8 mouse cellular contexts compared by ENCODE assay signal in genomic region chr17:35295796-35296195, GRCm38 (mm10). TPM values are rescaled to one million over a fixed set of nuclear protein-coding genes. Genes with fewer than 3 reads are reported as not detected.
A peak's percentile ranks its signal among the peaks of the same experiment; 100 is the strongest.
DNase-seq lines count a peak whose midpoint lies in the region; ATAC-seq lines count a peak whose summit lies in the region.
"Not testable (repeated sequence)": the region's sequence is repeated elsewhere in the genome, so short reads cannot be mapped to it uniquely, and the experiment has no call there.
"Had no signal": no experiment of that assay in that cellular context is flagged by ENCODE, and none has a peak within 500 bp of the region (broad histone marks: within the 10 kb centered on the region; RNA-seq: fewer than 3 reads in every experiment).

No protein-coding gene starts in this region.

- peak; percentile 76 for DNase-seq in NIH3T3 (ENCODE audit: low read depth)
- DNase-seq in cerebellum, adult 8-10 months = peak; percentile 23
- peak; percentile 34 to 41 for DNase-seq in frontal cortex, postnatal 25 days (ENCODE audit: low spot score in 2 of 2)
- DNase-seq in intestine, embryonic 14.5 days (ENCODE audit: low spot score) = peak; percentile 73
- DNase-seq in left cerebral cortex, postnatal 25 days (ENCODE audit: low spot score in 2 of 2) = peak; percentile 19 to 32
- peak; percentile 53 for DNase-seq in midbrain, embryonic 14.5 days
- DNase-seq in spleen, postnatal 10 days (ENCODE audit: low spot score in 2 of 2) = peak; percentile 73 to 85

- not testable (repeated sequence) for H3K9me3 ChIP-seq in intestine, embryonic 14.5 days (ENCODE audit: control insufficient read depth, low read length); midbrain, embryonic 14.5 days (ENCODE audit: control insufficient read depth, low read length)

- not testable (repeated sequence) for H3K27me3 ChIP-seq in intestine, embryonic 14.5 days (replicated peaks; ENCODE audit: control insufficient read depth, insufficient read depth, low read length); midbrain, embryonic 14.5 days (ENCODE audit: control insufficient read depth, insufficient read depth, low read length)

- not testable (repeated sequence) for H3K36me3 ChIP-seq in intestine, embryonic 14.5 days (ENCODE audit: control insufficient read depth, insufficient read depth, low read length); midbrain, embryonic 14.5 days (ENCODE audit: control insufficient read depth, insufficient read depth, low read length)

- intact Hi-C loops in left cerebral cortex, postnatal 25 days (cut with DNase I) = not testable (repeated sequence)

- not testable (repeated sequence) for H3K4me1 ChIP-seq in intestine, embryonic 14.5 days (replicated peaks; ENCODE audit: control insufficient read depth, insufficient read depth, low read length); midbrain, embryonic 14.5 days (ENCODE audit: control insufficient read depth, insufficient read depth, low read length)

- H3K9ac ChIP-seq in intestine, embryonic 14.5 days (ENCODE audit: low read length); midbrain, embryonic 14.5 days (replicated peaks; ENCODE audit: low read length): not testable (repeated sequence)

- 5% methylated on average over 5 of the region's 5 CpGs for WGBS in intestine, embryonic 14.5 days
- 7% methylated on average over 5 of the region's 5 CpGs for WGBS in midbrain, embryonic 14.5 days

- H3K27ac ChIP-seq in intestine, embryonic 14.5 days (ENCODE audit: low read depth); midbrain, embryonic 14.5 days (replicated peaks; ENCODE audit: low read depth, low read length): not testable (repeated sequence)

- not testable (repeated sequence) for ATAC-seq in intestine, embryonic 14.5 days (replicated peaks; ENCODE audit: low FRiP score, low TSS enrichment, low read depth); midbrain, embryonic 14.5 days (ENCODE audit: low FRiP score, low TSS enrichment)

- not testable (repeated sequence) for H3K4me2 ChIP-seq in intestine, embryonic 14.5 days (ENCODE audit: low read length); midbrain, embryonic 14.5 days (ENCODE audit: low read length)

- H3K4me3 ChIP-seq in intestine, embryonic 14.5 days (ENCODE audit: low read depth, low read length); midbrain, embryonic 14.5 days (replicated peaks; ENCODE audit: low read depth, low read length): not testable (repeated sequence)

RNA-seq across cellular contexts. Expression of gene H2-Q1, which starts 24.4 kb away (rescaled TPM):
- 1.2 and 1.6 TPM in 2 replicates for polyA plus RNA-seq in intestine, embryonic 14.5 days (2014; fragmentation: Nextera tagmentation; extraction: Ambion mirVana)
- total RNA-seq in left cerebral cortex, postnatal 25 days (2021) = under 1 TPM; 0.39 to 0.96 TPM
- 0.16 TPM in 1 of 2 replicates, not detected in the other for polyA plus RNA-seq in midbrain, embryonic 14.5 days (2014; fragmentation: Nextera tagmentation; extraction: Ambion mirVana)
- polyA plus RNA-seq: kidney, embryonic 15.5 days had no signal

RNA-seq across cellular contexts. Expression of gene H2-D1, which starts 33.3 kb away (rescaled TPM):
- polyA plus RNA-seq in intestine, embryonic 14.5 days (2014; fragmentation: Nextera tagmentation; extraction: Ambion mirVana) = 102 and 108 TPM in 2 replicates
- 10 to 100 TPM; 18.5 to 18.7 TPM for total RNA-seq in left cerebral cortex, postnatal 25 days (2021)
- polyA plus RNA-seq in midbrain, embryonic 14.5 days (2014; fragmentation: Nextera tagmentation; extraction: Ambion mirVana) = 68.5 and 74.3 TPM in 2 replicates

RNA-seq across cellular contexts. Expression of gene H2-Q2, which starts 46.2 kb away (rescaled TPM):
- 37.3 and 39.1 TPM in 2 replicates for polyA plus RNA-seq in intestine, embryonic 14.5 days (2014; fragmentation: Nextera tagmentation; extraction: Ambion mirVana)
- under 1 TPM; 0.30 to 0.78 TPM for total RNA-seq in left cerebral cortex, postnatal 25 days (2021)
- 1.5 and 1.8 TPM in 2 replicates for polyA plus RNA-seq in midbrain, embryonic 14.5 days (2014; fragmentation: Nextera tagmentation; extraction: Ambion mirVana)

RNA-seq across cellular contexts. Expression of gene Ddx39b, which starts 54.2 kb away (rescaled TPM):
- polyA plus RNA-seq in intestine, embryonic 14.5 days (2014; fragmentation: Nextera tagmentation; extraction: Ambion mirVana) = 458 and 500 TPM in 2 replicates
- 100 to 1,000 TPM; 207 to 209 TPM for total RNA-seq in left cerebral cortex, postnatal 25 days (2021)
- 386 and 390 TPM in 2 replicates for polyA plus RNA-seq in midbrain, embryonic 14.5 days (2014; fragmentation: Nextera tagmentation; extraction: Ambion mirVana)

Comparison
In these comparisons a context has a peak if more than half of its experiments do, and no peak if none do; other contexts are left out.
1. DNase-seq: peak in every context shown above with its lines; median percentile 79 in spleen, postnatal 10 days; 76 in NIH3T3; 73 in intestine, embryonic 14.5 days; 53 in midbrain, embryonic 14.5 days; 38 in frontal cortex, postnatal 25 days; 26 in left cerebral cortex, postnatal 25 days; 23 in cerebellum, adult 8-10 months.
2. RNA of gene H2-Q2, which starts 46.2 kb away (polyA plus RNA-seq): 37.3 to 39.1 TPM in intestine, embryonic 14.5 days; 1.5 to 1.8 TPM in midbrain, embryonic 14.5 days; every median in the first group is over 10 times any median in the second.